Mouse (Mus musculus) heart, embryonic 12.5 days (tissue): ENCODE measurements around the gene Ccdc152. TPM values are rescaled to one million over a fixed set of nuclear protein-coding genes. Genes with fewer than 3 reads are reported as not detected.

Source experiments
- ATAC-seq: fragments of 200-750 bp; cut with Nextera tagmentation; 2 replicates; pipeline ENCODE4 v1.8.0; 2017; ENCODE audit warnings: moderate TSS enrichment, moderate library complexity; ENCODE audit not compliant: insufficient number of reproducible peaks, low FRiP score
- H3K27ac ChIP-seq: fragments of 300-500 bp; sonication (generic); 2 replicates; pipeline ENCODE4 v1.5.1; 2016; ENCODE audit warnings: mild to moderate bottlenecking, moderate library complexity; ENCODE audit not compliant: poor library complexity, severe bottlenecking
- H3K27me3 ChIP-seq: fragments of 300-500 bp; sonication (generic); replicated peaks from 2 replicates; pipeline ENCODE4 v1.6.1; 2016; ENCODE audit warnings: mild to moderate bottlenecking, moderate library complexity
- H3K36me3 ChIP-seq: fragments of 300-500 bp; sonication (generic); 2 replicates; pipeline ENCODE4 v1.6.1; 2016; ENCODE audit warnings: mild to moderate bottlenecking, moderate library complexity
- H3K4me1 ChIP-seq: fragments of 300-500 bp; sonication (generic); replicated peaks from 2 replicates; pipeline ENCODE4 v1.6.1; 2016; ENCODE audit warnings: mild to moderate bottlenecking
- H3K4me2 ChIP-seq: fragments of 300-500 bp; sonication (generic); 2 replicates; pipeline ENCODE4 v1.6.1; 2016; ENCODE audit warnings: mild to moderate bottlenecking, moderate library complexity
- H3K4me3 ChIP-seq: fragments of 300-500 bp; sonication (generic); 2 replicates; pipeline ENCODE4 v1.5.1; 2016; ENCODE audit warnings: mild to moderate bottlenecking
- H3K9ac ChIP-seq: fragments of 300-500 bp; sonication (generic); 2 replicates; pipeline ENCODE4 v1.6.1; 2016; ENCODE audit warnings: mild to moderate bottlenecking, moderate library complexity
- H3K9me3 ChIP-seq: fragments of 300-500 bp; sonication (generic); replicated peaks from 2 replicates; pipeline ENCODE4 v1.6.1; 2016; ENCODE audit warnings: mild to moderate bottlenecking, moderate library complexity
- WGBS: fragments of 180-500 bp; shearing (Covaris S2); methylation state at CpG from one replicate; pipeline ENCODE4 v1.1.7; 2016; 5-methylcytosine and 5-hydroxymethylcytosine counted together
- polyA plus RNA-seq: library from polyadenylated mRNA; unstranded; fragments of >200 nt; fragmentation: Nextera tagmentation; extraction: Ambion mirVana; gene quantifications from 2 replicates; pipeline ENCODE4 v1.2.1, GENCODE M21; 2016

The Ccdc152 gene
- polyA plus RNA-seq, 1 experiment from 2014 or later, result 0.14 TPM

DNA sequence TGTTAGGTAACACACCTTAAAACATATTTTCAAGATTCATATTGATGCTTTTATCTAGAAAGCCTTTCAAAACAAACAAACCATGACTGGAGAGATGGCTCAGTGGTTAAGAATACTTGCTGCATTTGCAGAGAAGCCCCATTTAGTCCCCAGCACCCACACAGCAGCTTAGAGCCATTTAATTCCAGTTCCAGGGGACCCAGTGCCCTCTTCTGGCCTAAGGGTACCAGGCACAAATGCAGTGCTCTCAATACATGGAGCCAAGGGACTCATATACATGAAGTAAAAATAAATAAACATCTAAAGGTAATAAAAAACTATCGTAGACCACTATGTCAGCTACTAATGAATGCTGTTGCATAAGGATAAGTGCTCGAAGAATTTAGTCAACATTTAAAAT lies 25.9 kb downstream of the Ccdc152 start:
- no peak overlapping the region for H3K4me2 ChIP-seq
- H3K4me1 ChIP-seq, result no peaks in the 10 kb centered on the region
- H3K27me3 ChIP-seq, result no peaks in the 10 kb centered on the region
- ATAC-seq, result no peak
- H3K4me3 ChIP-seq, result no peak overlapping the region
- H3K36me3 ChIP-seq, result peaks cover 19% of the 10 kb centered on the region
- H3K9ac ChIP-seq, result no peak overlapping the region
- no peak overlapping the region for H3K27ac ChIP-seq
- 76% methylated on average over 2 of the region's 2 CpGs for WGBS
- no peaks in the 10 kb centered on the region for H3K9me3 ChIP-seq

- peaks cover 9% of the 10 kb centered on the region; the same call in 1 of the 2 replicates for H3K4me1 ChIP-seq
- no peak overlapping the region for H3K4me2 ChIP-seq
- no peak overlapping the region for H3K9ac ChIP-seq
- no peaks in the 10 kb centered on the region for H3K27me3 ChIP-seq
- no peak for ATAC-seq
- no peak overlapping the region for H3K4me3 ChIP-seq
- no peaks in the 10 kb centered on the region for H3K9me3 ChIP-seq
- WGBS, result 61% methylated on average over 1 of the region's 1 CpGs
- H3K36me3 ChIP-seq, result peaks cover 12% of the 10 kb centered on the region
- H3K27ac ChIP-seq, result no peak overlapping the region
Observed at GRCm38 (mm10) chr15:3273191-3273590, 30.1 kb downstream of the Ccdc152 start.

DNA sequence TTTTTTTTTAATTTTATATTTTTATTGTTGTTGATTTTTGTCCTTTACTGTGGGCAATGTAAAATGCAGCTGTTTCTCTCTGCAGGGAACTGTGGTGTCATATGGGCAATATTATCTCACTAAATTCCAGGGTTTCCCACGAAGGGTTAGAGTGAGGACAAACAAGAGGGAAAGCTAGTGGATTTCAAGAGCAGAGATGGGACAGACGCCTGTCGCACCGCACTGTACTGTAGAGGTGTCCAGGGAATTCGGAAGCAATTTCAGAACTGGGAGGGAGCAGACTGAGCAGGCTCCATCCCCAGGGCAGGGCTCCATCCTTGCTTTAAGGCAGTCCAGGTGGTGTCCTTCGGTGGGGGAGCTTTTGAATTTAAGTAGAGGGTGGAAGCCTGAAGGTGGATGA lies 32.1 kb downstream of the Ccdc152 start:
- H3K9me3 ChIP-seq, result no peaks in the 10 kb centered on the region
- no peaks in the 10 kb centered on the region for H3K27me3 ChIP-seq
- 0 out of 2 replicates have a peak, but pooled peaks have one; percentile 20 for ATAC-seq
- 0 out of 2 replicates have a peak overlapping the region, but pooled peaks have one; percentile 33 for H3K27ac ChIP-seq
- H3K4me3 ChIP-seq, result peak overlapping the region; percentile 42
- peak overlapping the region; percentile 52; the same call in 1 of the 2 replicates for H3K9ac ChIP-seq
- peak overlapping the region; percentile 65 for H3K4me2 ChIP-seq
- 27% methylated on average over 6 of the region's 6 CpGs for WGBS
- H3K4me1 ChIP-seq, result peaks cover 9% of the 10 kb centered on the region; the same call in 1 of the 2 replicates
- H3K36me3 ChIP-seq, result peaks cover 5% of the 10 kb centered on the region; the same call in 1 of the 2 replicates

DNA sequence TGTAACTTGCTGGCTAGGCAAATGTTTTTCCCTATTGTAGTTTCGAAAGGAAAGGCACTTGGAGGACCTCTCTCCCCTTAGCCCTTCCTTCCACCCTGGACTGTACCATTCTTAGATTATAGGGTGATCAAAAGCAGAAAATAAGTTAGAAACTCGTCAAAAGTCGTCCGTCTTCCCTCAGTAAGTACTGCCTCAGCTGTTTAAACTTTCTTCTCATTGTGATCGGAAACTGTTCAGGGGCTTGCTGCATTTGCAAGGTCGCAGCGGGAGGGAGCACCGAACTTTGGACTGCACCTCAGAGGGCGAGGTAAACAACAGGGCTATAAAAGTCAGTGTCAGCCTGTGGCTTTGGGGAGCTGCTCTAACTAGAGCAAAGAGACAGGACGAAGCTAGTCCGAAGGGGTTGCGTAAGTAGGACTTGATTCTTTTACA lies 32.7 kb downstream of the Ccdc152 start:
- H3K27ac ChIP-seq, result peak overlapping the region; percentile 65
- H3K27me3 ChIP-seq, result no peaks in the 10 kb centered on the region
- peak; percentile 89 for ATAC-seq
- H3K9me3 ChIP-seq, result no peaks in the 10 kb centered on the region
- H3K36me3 ChIP-seq, result peaks cover 3% of the 10 kb centered on the region; the same call in 1 of the 2 replicates
- H3K9ac ChIP-seq, result peak overlapping the region; percentile 57; the same call in 1 of the 2 replicates
- H3K4me1 ChIP-seq, result peaks cover 9% of the 10 kb centered on the region; the same call in 1 of the 2 replicates
- H3K4me2 ChIP-seq, result peak overlapping the region; percentile 63
- WGBS, result 4% methylated on average over 12 of the region's 12 CpGs
- H3K4me3 ChIP-seq, result peak overlapping the region; percentile 42

DNA sequence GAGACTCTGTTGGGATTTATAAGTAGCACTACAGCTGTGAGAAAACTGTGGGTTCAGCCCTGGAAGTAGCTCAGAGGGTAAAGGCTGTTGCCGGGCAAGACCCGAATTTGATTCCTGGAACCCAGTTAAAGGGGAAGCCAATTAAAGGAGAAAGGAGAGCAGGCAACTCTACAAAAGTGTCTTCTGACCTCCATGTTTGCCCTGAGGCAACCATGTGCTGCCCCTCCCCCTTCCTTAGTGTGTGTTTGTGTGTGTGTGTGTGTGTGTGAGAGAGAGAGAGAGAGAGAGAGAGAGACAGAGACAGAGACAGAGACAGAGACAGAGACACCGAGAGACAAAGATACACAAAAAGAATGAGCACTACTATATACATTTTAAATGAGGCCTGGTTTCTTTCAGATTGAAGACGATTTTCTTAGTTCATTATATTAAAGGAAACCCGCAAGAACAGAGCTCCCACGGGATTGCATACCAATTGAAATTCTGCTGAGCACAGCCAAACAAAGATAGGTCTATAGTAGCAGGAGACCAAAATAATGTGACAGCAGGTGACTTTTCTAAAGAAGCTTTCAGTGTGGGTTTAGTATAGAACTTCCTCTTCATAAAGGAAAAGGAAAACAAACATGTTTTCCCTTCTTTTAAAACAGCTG lies 33.2 kb downstream of the Ccdc152 start:
- Histone ChIP-seq H3K27me3 (no peaks in the 10 kb centered on the region), H3K27ac (peak overlapping the region; percentile 65; the same call in 1 of the 2 replicates), H3K9me3 (no peaks in the 10 kb centered on the region), H3K36me3 (no peaks in the 10 kb centered on the region), H3K9ac (no peak overlapping the region), H3K4me1 (peaks cover 9% of the 10 kb centered on the region; the same call in 1 of the 2 replicates), H3K4me2 (peak overlapping the region; percentile 63), H3K4me3 (peak overlapping the region; percentile 42)
- ATAC-seq, result peak; percentile 38; the same call in 1 of the 2 replicates
- 36% methylated on average over 6 of the region's 6 CpGs for WGBS

- Histone ChIP-seq H3K4me3 (no peak overlapping the region), H3K4me1 (peaks cover 9% of the 10 kb centered on the region; the same call in 1 of the 2 replicates), H3K4me2 (no peak overlapping the region), H3K9ac (no peak overlapping the region), H3K36me3 (no peaks in the 10 kb centered on the region), H3K27ac (no peak overlapping the region), H3K27me3 (no peaks in the 10 kb centered on the region), H3K9me3 (no peaks in the 10 kb centered on the region)
- WGBS, result 64% methylated on average over 4 of the region's 4 CpGs
- ATAC-seq, result no peak
Observed at GRCm38 (mm10) chr15:3269496-3269895, 33.8 kb downstream of the Ccdc152 start.

DNA sequence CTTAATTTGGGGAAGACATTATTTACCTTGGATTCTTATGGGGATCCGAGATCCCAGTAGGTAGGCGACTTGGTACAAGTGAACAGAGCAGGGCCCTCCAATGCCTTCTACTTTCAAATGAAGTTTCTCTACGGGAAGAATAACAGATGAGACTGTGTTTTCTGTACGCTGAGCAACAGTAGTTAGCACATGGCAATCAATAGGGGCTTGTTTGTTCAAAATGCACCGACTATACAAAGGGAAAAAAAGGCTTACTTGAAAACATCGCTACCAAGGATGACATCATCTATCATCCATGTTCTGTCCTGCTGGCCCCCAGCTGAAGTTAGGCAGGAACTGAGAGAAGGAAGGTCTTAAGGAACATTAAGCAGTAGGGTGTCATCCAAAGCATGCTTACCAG lies 35.1 kb downstream of the Ccdc152 start, which contains the start of gene Selenop:
Selenop (plus strand) TSS at position 301 of the 400 bp plus-strand sequence.
- Histone ChIP-seq H3K4me1 (peaks cover 9% of the 10 kb centered on the region; the same call in 1 of the 2 replicates), H3K9ac (no peak within 1 kb of the TSS), H3K4me2 (no peak within 1 kb of the TSS), H3K4me3 (no peak within 1 kb of the TSS), H3K27ac (no peak within 1 kb of the TSS), H3K36me3 (no peaks in the 10 kb centered on the region), H3K27me3 (no peaks in the 10 kb centered on the region), H3K9me3 (no peaks in the 10 kb centered on the region)
- no peak for ATAC-seq
- WGBS, result 83% methylated on average over 6 of the region's 6 CpGs

DNA sequence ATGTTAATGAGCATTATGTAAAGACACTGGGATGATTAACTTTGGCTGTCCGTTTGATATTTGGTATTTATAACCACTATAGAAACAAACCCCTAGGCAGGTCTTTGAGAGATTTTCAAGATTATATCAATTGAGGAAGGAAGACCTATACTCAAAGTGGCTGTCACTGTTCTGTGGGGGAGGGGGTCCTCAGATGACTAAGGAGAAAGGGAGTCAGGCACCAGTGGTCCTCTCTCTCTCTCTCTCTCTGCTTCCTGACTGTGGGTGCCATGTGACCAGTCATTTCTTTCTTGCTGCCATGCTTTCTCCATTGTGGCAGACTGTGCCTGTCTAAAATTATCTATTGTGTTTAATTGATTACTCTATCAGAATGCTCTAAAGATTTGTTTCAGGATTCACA lies 38.5 kb downstream of the Ccdc152 start:
- no peak for ATAC-seq

GRCm38 (mm10) chr15:3264293-3264692 lies 39.0 kb downstream of the Ccdc152 start:
- 73% methylated on average over 4 of the region's 4 CpGs for WGBS
- no peaks in the 10 kb centered on the region for H3K9me3 ChIP-seq
- no peaks in the 10 kb centered on the region for H3K27me3 ChIP-seq
- H3K4me2 ChIP-seq, result no peak overlapping the region
- no peak overlapping the region for H3K27ac ChIP-seq
- H3K4me3 ChIP-seq, result no peak overlapping the region
- no peak for ATAC-seq
- H3K9ac ChIP-seq, result no peak overlapping the region
- H3K36me3 ChIP-seq, result no peaks in the 10 kb centered on the region
- H3K4me1 ChIP-seq, result no peaks in the 10 kb centered on the region

More for the DNA sequence above, 38.5 kb downstream of the Ccdc152 start:
- Histone ChIP-seq H3K4me2 (no peak overlapping the region), H3K9me3 (no peaks in the 10 kb centered on the region), H3K4me1 (no peaks in the 10 kb centered on the region; the same call in 1 of the 2 replicates), H3K27ac (no peak overlapping the region), H3K36me3 (no peaks in the 10 kb centered on the region), H3K4me3 (no peak overlapping the region), H3K9ac (no peak overlapping the region), H3K27me3 (no peaks in the 10 kb centered on the region)
- WGBS, result 84% methylated on average over 1 of the region's 1 CpGs

- H3K4me1 ChIP-seq, result no peaks in the 10 kb centered on the region
- 74% methylated on average over 3 of the region's 3 CpGs for WGBS
- H3K36me3 ChIP-seq, result no peaks in the 10 kb centered on the region
- no peaks in the 10 kb centered on the region for H3K9me3 ChIP-seq
- no peak overlapping the region for H3K27ac ChIP-seq
- H3K27me3 ChIP-seq, result no peaks in the 10 kb centered on the region
- no peak overlapping the region for H3K9ac ChIP-seq
- no peak overlapping the region for H3K4me2 ChIP-seq
- no peak for ATAC-seq
- H3K4me3 ChIP-seq, result no peak overlapping the region
Observed at GRCm38 (mm10) chr15:3262883-3263282, 40.4 kb downstream of the Ccdc152 start.

DNA sequence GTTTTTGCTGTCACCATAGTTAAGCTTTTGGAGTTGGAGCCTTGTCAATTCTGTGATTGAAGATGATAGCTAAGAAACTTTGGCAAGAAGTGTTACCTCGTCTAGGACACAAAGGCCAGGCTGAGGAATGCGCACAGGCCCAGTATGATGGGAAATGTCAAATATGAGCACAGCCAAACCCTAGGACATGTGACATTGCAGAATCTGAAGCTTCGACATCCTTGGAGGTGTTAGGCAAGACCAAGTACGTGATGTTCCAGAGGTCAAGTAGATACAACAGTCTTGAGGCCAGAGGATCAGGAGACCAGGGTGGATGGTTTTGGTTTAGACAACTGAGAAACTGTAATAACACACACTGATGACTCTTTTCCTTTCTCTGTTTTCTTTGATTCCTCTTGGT lies 43.0 kb downstream of the Ccdc152 start:
- WGBS, result 75% methylated on average over 4 of the region's 4 CpGs
- no peak overlapping the region for H3K9ac ChIP-seq

More for the DNA sequence above, 43.0 kb downstream of the Ccdc152 start:
- Histone ChIP-seq H3K9me3 (no peaks in the 10 kb centered on the region), H3K36me3 (no peaks in the 10 kb centered on the region), H3K4me3 (no peak overlapping the region), H3K27me3 (no peaks in the 10 kb centered on the region), H3K4me2 (no peak overlapping the region), H3K27ac (no peak overlapping the region), H3K4me1 (no peaks in the 10 kb centered on the region)
- no peak for ATAC-seq
